Mouse (Mus musculus): ENCODE data around the gene Gm960.

GRCm38 (mm10) chr19:4635986-4636385, 62.5 kb downstream of the Gm960 start:
- TF ChIP-seq CTCF (IDR thresholded peaks at IDR 0.05; ENCODE audit: low read depth) (no peak), EP300 (IDR thresholded peaks at IDR 0.05; ENCODE audit: low read depth) (no peak)

Measured in liver, embryonic 14.5 days (tissue).